Mouse (Mus musculus): ENCODE results near the gene Cd68. TPM values are rescaled to one million over a fixed set of nuclear protein-coding genes. Genes with fewer than 3 reads are reported as not detected.
"Not testable (repeated sequence)": the region's sequence is repeated elsewhere in the genome, so short reads cannot be mapped to it uniquely, and the experiment has no call there.

Cd68 gene
- total RNA-seq, 2 experiments from 2014 or later = 11.8 to 14.1 TPM

- intact Hi-C loops (cut with DNase I) = no loop called here
- TF ChIP-seq CTCF (IDR thresholded peaks at IDR 0.05) = no peak
These were observed 49.2 kb downstream of the Cd68 start for GRCm38 (mm10) chr11:69616781-69617180.

DNA sequence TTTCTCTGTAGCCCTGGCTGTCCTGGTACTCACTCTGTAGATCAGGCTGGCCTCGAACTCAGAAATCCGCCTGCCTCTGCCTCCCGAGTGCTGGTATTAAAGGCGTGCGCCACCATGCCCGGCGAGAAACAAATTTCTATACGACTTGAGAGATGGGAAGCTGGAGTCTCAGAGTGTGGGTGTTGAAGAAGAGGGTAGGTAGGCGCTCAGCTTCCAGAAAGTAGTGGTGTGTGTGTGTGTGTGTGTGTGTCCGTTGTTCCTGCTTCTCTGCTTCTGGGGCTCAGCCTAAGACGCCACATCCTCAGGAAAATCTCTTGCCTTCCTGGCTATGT, 51.7 kb downstream of the Cd68 start:
- intact Hi-C loops (cut with DNase I) = loop anchor here (1.0 kb wide), 1 partner anchor 35 kb away; no protein-coding TSS in a partner anchor
- not testable (repeated sequence) for DNase-seq (ENCODE audit: extremely low spot score in 1 of 2, low spot score in 2 of 2)

More at GRCm38 (mm10) chr11:69616781-69617180, 49.2 kb downstream of the Cd68 start:
- DNase-seq (ENCODE audit: extremely low spot score in 1 of 2, low spot score in 2 of 2) = no peak
- no peak overlapping the region for H3K4me3 ChIP-seq
- H3K27ac ChIP-seq = no peak overlapping the region

More for the DNA sequence above, 51.7 kb downstream of the Cd68 start:
- H3K4me3 ChIP-seq, H3K27ac ChIP-seq: not testable (repeated sequence)

Small RNAs within 50 kb of the gene (microRNA-seq; reads per million reads assigned to microRNA genes)
- gene Mir1934 (8.1 to 14.4 reads per million in 2 experiments), gene Mir467f (0 reads per million in 2 experiments)

Other genes with a start within 250 kb of the Cd68 start
- 1 to 10 TPM; 2.7 to 3.7 TPM for gene Dnah2, start 117.0 kb downstream of the Cd68 start, total RNA-seq (2021)
- gene Efnb3, start 105.9 kb downstream of the Cd68 start, total RNA-seq (2021) = 10 to 100 TPM; 46.6 to 63.0 TPM
- 10 to 100 TPM in 1 of 2 experiments, 1 to 10 TPM in 1; 7.6 to 10.5 TPM for gene Wrap53, start 85.9 kb downstream of the Cd68 start, total RNA-seq (2021)
- 10 to 100 TPM; 23.7 TPM for gene Trp53, start 85.8 kb downstream of the Cd68 start, total RNA-seq (2021)
- gene Atp1b2, start 60.2 kb downstream of the Cd68 start, total RNA-seq (2021) = 100 to 1,000 TPM; 411 to 429 TPM
- gene Shbg, start 48.2 kb downstream of the Cd68 start, total RNA-seq (2021) = not detected
- 10 to 100 TPM in 1 of 2 experiments, 1 to 10 TPM in 1; 9.9 to 13.7 TPM for gene Sat2, start 44.1 kb downstream of the Cd68 start, total RNA-seq (2021)
- gene Fxr2, start 33.2 kb downstream of the Cd68 start, total RNA-seq (2021) = 100 to 1,000 TPM; 146 TPM
- not detected for gene Sox15, start 10.8 kb downstream of the Cd68 start, total RNA-seq (2021)
- 10 to 100 TPM; 59.0 to 59.4 TPM for gene Mpdu1, start 3.5 kb downstream of the Cd68 start, total RNA-seq (2021)
- gene Eif4a1, start 6.3 kb upstream of the Cd68 start, total RNA-seq (2021) = 100 to 1,000 TPM; 299 to 311 TPM
- 100 to 1,000 TPM; 108 to 111 TPM for gene Senp3, start 15.9 kb upstream of the Cd68 start, total RNA-seq (2021)
- gene Tnfsf13, start 19.6 kb upstream of the Cd68 start, total RNA-seq (2021) = 1 to 10 TPM; 3.3 to 3.8 TPM
- 10 to 100 TPM in 1 of 2 experiments, 1 to 10 TPM in 1; 9.5 to 10.6 TPM for gene Tnfsf12, start 29.7 kb upstream of the Cd68 start, total RNA-seq (2021)
- gene Tnfsfm13, start 29.9 kb upstream of the Cd68 start, total RNA-seq (2021) = 1 to 10 TPM; 1.4 to 1.9 TPM
- gene Polr2a, start 92.5 kb upstream of the Cd68 start, total RNA-seq (2021) = 10 to 100 TPM; 55.1 to 56.6 TPM
- gene Slc35g3, start 95.8 kb upstream of the Cd68 start, total RNA-seq (2021) = not detected
- gene Zbtb4, start 99.8 kb upstream of the Cd68 start, total RNA-seq (2021) = 100 to 1,000 TPM; 134 to 167 TPM
- gene Chrnb1, start 129.8 kb upstream of the Cd68 start, total RNA-seq (2021) = 1 to 10 TPM; 1.0 to 1.4 TPM
- gene Fgf11, start 135.7 kb upstream of the Cd68 start, total RNA-seq (2021) = 10 to 100 TPM; 15.9 to 19.8 TPM
- under 1 TPM in 1 of 2 experiments, not detected in 1; 0.23 TPM for gene Tmem102, start 139.5 kb upstream of the Cd68 start, total RNA-seq (2021)
- not detected for gene Gm39566, start 149.1 kb upstream of the Cd68 start, total RNA-seq (2021)
- gene Spem2, start 152.3 kb upstream of the Cd68 start, total RNA-seq (2021) = not detected
- under 1 TPM; 0.34 to 0.44 TPM for gene Spem1, start 156.0 kb upstream of the Cd68 start, total RNA-seq (2021)
- 100 to 1,000 TPM; 236 to 243 TPM for gene Nlgn2, start 171.6 kb upstream of the Cd68 start, total RNA-seq (2021)
- gene Tmem256, start 172.4 kb upstream of the Cd68 start, total RNA-seq (2021) = 100 to 1,000 TPM; 113 to 126 TPM
- gene Plscr3, start 180.2 kb upstream of the Cd68 start, total RNA-seq (2021) = 10 to 100 TPM; 19.5 to 22.5 TPM
- gene Tnk1, start 192.6 kb upstream of the Cd68 start, total RNA-seq (2021) = under 1 TPM in 1 of 2 experiments, not detected in 1; 0.20 TPM
- gene Tmem95, start 211.9 kb upstream of the Cd68 start, total RNA-seq (2021) = not detected
- 1 to 10 TPM; 1.3 to 1.5 TPM for gene Kctd11, start 215.3 kb upstream of the Cd68 start, total RNA-seq (2021)
- gene Acap1, start 229.4 kb upstream of the Cd68 start, total RNA-seq (2021) = not detected
- gene 2810408A11Rik, start 234.8 kb upstream of the Cd68 start, total RNA-seq (2021) = under 1 TPM; 0.23 to 0.87 TPM
- 100 to 1,000 TPM; 121 to 124 TPM for gene Neurl4, start 234.9 kb upstream of the Cd68 start, total RNA-seq (2021)
- 10 to 100 TPM; 31.0 to 31.7 TPM for gene Gps2, start 247.7 kb upstream of the Cd68 start, total RNA-seq (2021)